Comparison of ENCODE assay signal across 30 mouse cellular contexts in the genomic region with DNA sequence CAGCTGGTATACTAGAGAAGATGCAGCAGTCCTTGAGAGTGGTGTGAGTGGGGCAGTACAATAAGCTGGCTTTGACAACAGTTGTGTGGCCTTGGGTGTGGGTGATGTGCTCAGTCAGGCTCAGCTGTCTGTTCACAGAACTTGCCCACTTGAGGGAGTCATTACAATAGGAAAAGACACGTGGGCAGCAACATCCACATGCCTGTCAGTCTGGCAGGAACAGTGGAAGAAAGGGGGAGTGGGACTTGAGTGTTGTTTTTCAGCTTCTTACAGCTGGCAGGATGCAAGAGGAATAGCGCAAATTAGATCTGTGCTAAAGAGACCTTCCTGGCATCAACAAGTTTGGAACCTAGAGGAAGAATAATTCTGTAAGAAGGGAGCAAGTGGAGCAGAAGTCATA.
DNase-seq lines count a peak whose midpoint lies in the region; ATAC-seq and TF ChIP-seq lines count a peak whose summit lies in the region.
"Had no signal": no experiment of that assay in that cellular context is flagged by ENCODE, and none has a peak within 500 bp of the region (broad histone marks: within the 10 kb centered on the region; RNA-seq: fewer than 3 reads in every experiment).

No protein-coding gene starts in this region.

- no peak overlapping the region for H3K4me2 ChIP-seq in hindbrain, postnatal 0 days (ENCODE audit: low read depth, low read length)
- no peak overlapping the region for H3K4me2 ChIP-seq in hindbrain, embryonic 12.5 days (replicated peaks)
- H3K4me2 ChIP-seq: embryonic facial prominence, embryonic 12.5 days; heart, embryonic 13.5 days; intestine, embryonic 15.5 days; liver, embryonic 12.5 days; midbrain, embryonic 12.5 days had no signal

- no peaks in the 10 kb centered on the region for H3K4me1 ChIP-seq in hindbrain, postnatal 0 days (ENCODE audit: insufficient read depth, low read length)
- no peaks in the 10 kb centered on the region for H3K4me1 ChIP-seq in hindbrain, embryonic 12.5 days
- H3K4me1 ChIP-seq: embryonic facial prominence, embryonic 12.5 days; hindbrain, embryonic 10.5 days; intestine, embryonic 15.5 days; liver, embryonic 12.5 days; megakaryocyte, embryonic 14.5 days; midbrain, embryonic 12.5 days had no signal

- H3K4me3 ChIP-seq in hindbrain, postnatal 0 days (ENCODE audit: low read length) = no peak overlapping the region
- no peak overlapping the region for H3K4me3 ChIP-seq in hindbrain, embryonic 12.5 days
- H3K4me3 ChIP-seq: embryonic facial prominence, embryonic 12.5 days; heart, adult 2 months; heart, embryonic 13.5 days; hindbrain, embryonic 10.5 days; intestine, embryonic 15.5 days; liver, embryonic 12.5 days; megakaryocyte, embryonic 14.5 days; midbrain, embryonic 12.5 days had no signal

- no peak for ATAC-seq in hindbrain, postnatal 0 days
- ATAC-seq in hindbrain, embryonic 12.5 days (ENCODE audit: low FRiP score) = no peak
- ATAC-seq: forebrain, embryonic 14.5 days; hindbrain, embryonic 16.5 days; intestine, embryonic 15.5 days; liver, embryonic 12.5 days; liver, postnatal 0 days; Patski had no signal

- H3K36me3 ChIP-seq in hindbrain, postnatal 0 days (ENCODE audit: insufficient read depth, low read length) = no peaks in the 10 kb centered on the region
- H3K36me3 ChIP-seq in hindbrain, embryonic 12.5 days = no peaks in the 10 kb centered on the region
- H3K36me3 ChIP-seq: embryonic facial prominence, embryonic 12.5 days; heart, embryonic 13.5 days; hindbrain, embryonic 10.5 days; intestine, embryonic 15.5 days; liver, embryonic 12.5 days; midbrain, embryonic 12.5 days had no signal

- H3K27me3 ChIP-seq in hindbrain, postnatal 0 days (ENCODE audit: insufficient read depth, low read length) = no peaks in the 10 kb centered on the region
- H3K27me3 ChIP-seq in hindbrain, embryonic 12.5 days = no peaks in the 10 kb centered on the region
- H3K27me3 ChIP-seq: embryonic facial prominence, embryonic 12.5 days; heart, embryonic 13.5 days; intestine, embryonic 15.5 days; liver, embryonic 12.5 days; megakaryocyte, embryonic 14.5 days; midbrain, embryonic 12.5 days; Patski had no signal

- WGBS in hindbrain, postnatal 0 days = 46% methylated on average over 2 of the region's 2 CpGs
- WGBS in hindbrain, embryonic 12.5 days = 45% methylated on average over 2 of the region's 2 CpGs

- no peak overlapping the region for H3K9ac ChIP-seq in hindbrain, postnatal 0 days (replicated peaks; ENCODE audit: low read length)
- H3K9ac ChIP-seq in hindbrain, embryonic 12.5 days = no peak overlapping the region
- H3K9ac ChIP-seq: embryonic facial prominence, embryonic 12.5 days; heart, embryonic 13.5 days; intestine, embryonic 15.5 days; liver, embryonic 12.5 days; liver, postnatal 0 days; midbrain, embryonic 12.5 days had no signal

- H3K9me3 ChIP-seq in hindbrain, postnatal 0 days (ENCODE audit: low read length) = no peaks in the 10 kb centered on the region
- no peaks in the 10 kb centered on the region for H3K9me3 ChIP-seq in hindbrain, embryonic 12.5 days (replicated peaks)
- H3K9me3 ChIP-seq: embryonic facial prominence, embryonic 12.5 days; heart, embryonic 13.5 days; hindbrain, embryonic 10.5 days; intestine, embryonic 15.5 days; liver, embryonic 12.5 days; midbrain, embryonic 12.5 days had no signal

- TF ChIP-seq CTCF in hindbrain, postnatal 0 days (IDR thresholded peaks at IDR 0.05; ENCODE audit: low read depth) = no peak

- DNase-seq in adrenal gland, adult 2 months = peak; percentile 24
- no peak for DNase-seq in adrenal gland, postnatal 25 days
- DNase-seq in hindbrain, postnatal 0 days (ENCODE audit: low spot score) = peak; percentile 9
- peak; percentile 18 for DNase-seq in lung, postnatal 10 days
- DNase-seq in lung, postnatal 14 days = no peak
- DNase-seq in adipocyte (ENCODE audit: low spot score) = peak; percentile 11
- no peak for DNase-seq in thymus, postnatal 14 days
- DNase-seq: cerebellum, adult 11 months; cerebellum, adult 9-11 months; embryo, embryonic 11 days; heart, adult 2 months; heart, postnatal 14 days; kidney, adult 2 months; kidney, postnatal 36 days; left cerebral cortex, postnatal 4 days; liver, postnatal 0 days; thymus, adult 18-20 months; thymus, postnatal 36 days had no signal

- no peak overlapping the region for H3K27ac ChIP-seq in hindbrain, postnatal 0 days
- no peak overlapping the region for H3K27ac ChIP-seq in hindbrain, embryonic 12.5 days
- H3K27ac ChIP-seq: embryonic facial prominence, embryonic 12.5 days; heart, adult 2 months; heart, embryonic 13.5 days; hindbrain, embryonic 10.5 days; intestine, embryonic 15.5 days; liver, embryonic 12.5 days; midbrain, embryonic 12.5 days; stomach, postnatal 0 days had no signal

Comparison
In these comparisons a context has a peak if more than half of its experiments do, and no peak if none do; other contexts are left out.
1. DNase-seq: peak in adrenal gland, adult 2 months (single experiment), hindbrain, postnatal 0 days (single experiment), lung, postnatal 10 days (single experiment) and adipocyte (single experiment); none in adrenal gland, postnatal 25 days (single experiment), lung, postnatal 14 days (single experiment) and thymus, postnatal 14 days (single experiment).